Mouse (Mus musculus): ENCODE results near the gene Pcyt2. TPM values are rescaled to one million over a fixed set of nuclear protein-coding genes. Genes with fewer than 3 reads are reported as not detected.

Gene Pcyt2
- polyA plus RNA-seq, 1 experiment from 2014 or later: 143 TPM

DNA sequence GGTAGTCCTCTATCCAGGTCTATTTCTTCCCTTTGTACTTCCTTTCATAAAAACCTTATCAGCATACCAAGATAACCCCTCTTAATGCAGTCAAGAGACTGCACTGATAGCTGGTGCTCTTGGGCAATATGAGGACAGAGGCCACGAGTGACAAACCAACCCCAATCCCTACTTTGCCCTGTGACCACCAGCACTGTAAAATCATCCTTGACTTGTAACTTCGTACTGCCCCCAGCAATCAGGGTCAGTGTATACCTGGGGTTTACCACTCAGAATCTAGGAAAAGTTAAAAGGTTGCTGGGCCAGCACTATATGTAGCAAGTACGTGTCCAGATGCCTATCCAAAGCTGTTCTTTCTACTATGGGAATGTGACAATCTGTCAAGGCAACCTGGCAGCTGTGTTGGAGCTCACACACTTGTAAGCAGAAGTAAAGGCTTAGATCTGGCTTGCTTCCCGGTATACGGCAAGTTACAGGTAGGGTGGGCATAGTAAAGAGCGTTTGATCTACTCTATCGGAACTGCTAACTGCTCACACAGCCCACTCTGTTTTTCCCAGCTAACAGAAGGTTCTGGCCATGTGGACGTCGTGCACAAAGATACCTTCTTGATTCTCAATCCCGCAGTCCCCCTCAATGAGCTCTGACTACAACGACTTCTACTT, 45.9 kb downstream of the Pcyt2 start:
- Histone ChIP-seq H3K9me3 (no peaks in the 10 kb centered on the region), H3K27ac (peak overlapping the region; percentile 89), H3K4me3 (replicated peaks) (peak overlapping the region; percentile 98), H3K4me2 (peak overlapping the region; percentile 94), H3K4me1 (replicated peaks) (peaks cover 20% of the 10 kb centered on the region), H3K9ac (replicated peaks) (peak overlapping the region; percentile 97), H3K36me3 (peaks cover 48% of the 10 kb centered on the region), H3K27me3 (no peaks in the 10 kb centered on the region)
- WGBS: 12% methylated on average over 11 of the region's 11 CpGs
- no peak for ATAC-seq (ENCODE audit: insufficient number of reproducible peaks, insufficient read depth, low FRiP score, low TSS enrichment, low read depth)

- ATAC-seq (ENCODE audit: insufficient number of reproducible peaks, insufficient read depth, low FRiP score, low TSS enrichment, low read depth): no peak
- Histone ChIP-seq H3K4me3 (replicated peaks) (peak overlapping the region; percentile 98), H3K4me2 (peak overlapping the region; percentile 94), H3K27ac (no peak overlapping the region), H3K9ac (replicated peaks) (peak overlapping the region; percentile 97), H3K9me3 (no peaks in the 10 kb centered on the region), H3K27me3 (no peaks in the 10 kb centered on the region), H3K4me1 (replicated peaks) (peaks cover 20% of the 10 kb centered on the region), H3K36me3 (peaks cover 55% of the 10 kb centered on the region)
- WGBS: 76% methylated on average over 3 of the region's 3 CpGs
These were observed 46.6 kb downstream of the Pcyt2 start for GRCm38 (mm10) chr11:120571122-120571521.

GRCm38 (mm10) chr11:120568324-120568723, 49.4 kb downstream of the Pcyt2 start:
- H3K9ac ChIP-seq (replicated peaks): no peak overlapping the region
- H3K9me3 ChIP-seq: no peaks in the 10 kb centered on the region
- H3K27ac ChIP-seq: no peak overlapping the region
- peaks cover 83% of the 10 kb centered on the region for H3K36me3 ChIP-seq
- no peak overlapping the region for H3K4me3 ChIP-seq (replicated peaks)
- H3K4me2 ChIP-seq: no peak overlapping the region
- H3K27me3 ChIP-seq: no peaks in the 10 kb centered on the region
- H3K4me1 ChIP-seq (replicated peaks): peaks cover 13% of the 10 kb centered on the region
- no peak for ATAC-seq (ENCODE audit: insufficient number of reproducible peaks, insufficient read depth, low FRiP score, low TSS enrichment, low read depth)
- WGBS: 95% methylated on average over 6 of the region's 6 CpGs

- no peaks in the 10 kb centered on the region for H3K4me1 ChIP-seq (replicated peaks)
- WGBS: 87% methylated on average over 9 of the region's 9 CpGs
- no peak overlapping the region for H3K4me3 ChIP-seq (replicated peaks)
- H3K9me3 ChIP-seq: no peaks in the 10 kb centered on the region
- H3K4me2 ChIP-seq: no peak overlapping the region
- peaks cover 100% of the 10 kb centered on the region for H3K36me3 ChIP-seq
- no peak for ATAC-seq (ENCODE audit: insufficient number of reproducible peaks, insufficient read depth, low FRiP score, low TSS enrichment, low read depth)
- H3K27ac ChIP-seq: no peak overlapping the region
- H3K27me3 ChIP-seq: no peaks in the 10 kb centered on the region
- H3K9ac ChIP-seq (replicated peaks): no peak overlapping the region
These were observed 52.6 kb downstream of the Pcyt2 start for GRCm38 (mm10) chr11:120565114-120565513.

DNA sequence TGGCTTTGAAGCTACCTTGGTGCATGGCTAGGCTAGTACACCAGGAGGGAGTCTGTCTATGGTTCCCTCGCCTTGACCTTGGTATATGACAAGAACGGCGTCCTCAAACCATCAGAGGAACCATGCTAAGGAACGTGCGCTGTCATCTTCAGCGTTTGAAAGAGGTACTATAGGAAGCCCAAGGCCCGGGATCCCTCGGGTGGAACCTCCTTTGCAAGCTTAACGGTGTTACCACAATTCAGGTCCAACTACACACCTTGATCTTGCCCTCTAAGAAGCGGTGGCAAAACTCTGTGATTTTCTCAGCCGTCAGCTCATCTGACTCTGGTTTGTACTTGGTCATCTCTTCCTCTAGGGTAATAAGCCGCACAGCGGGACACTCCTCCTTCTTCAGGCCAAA, 54.8 kb downstream of the Pcyt2 start:
- H3K4me2 ChIP-seq: no peak overlapping the region
- H3K9ac ChIP-seq (replicated peaks): no peak overlapping the region
- H3K27ac ChIP-seq: no peak overlapping the region
- 95% methylated on average over 13 of the region's 13 CpGs for WGBS
- no peak for ATAC-seq (ENCODE audit: insufficient number of reproducible peaks, insufficient read depth, low FRiP score, low TSS enrichment, low read depth)
- H3K36me3 ChIP-seq: peaks cover 95% of the 10 kb centered on the region
- no peaks in the 10 kb centered on the region for H3K27me3 ChIP-seq
- H3K9me3 ChIP-seq: peaks cover 2% of the 10 kb centered on the region; the same call in 1 of the 2 replicates
- H3K4me1 ChIP-seq (replicated peaks): no peaks in the 10 kb centered on the region
- no peak overlapping the region for H3K4me3 ChIP-seq (replicated peaks)

DNA sequence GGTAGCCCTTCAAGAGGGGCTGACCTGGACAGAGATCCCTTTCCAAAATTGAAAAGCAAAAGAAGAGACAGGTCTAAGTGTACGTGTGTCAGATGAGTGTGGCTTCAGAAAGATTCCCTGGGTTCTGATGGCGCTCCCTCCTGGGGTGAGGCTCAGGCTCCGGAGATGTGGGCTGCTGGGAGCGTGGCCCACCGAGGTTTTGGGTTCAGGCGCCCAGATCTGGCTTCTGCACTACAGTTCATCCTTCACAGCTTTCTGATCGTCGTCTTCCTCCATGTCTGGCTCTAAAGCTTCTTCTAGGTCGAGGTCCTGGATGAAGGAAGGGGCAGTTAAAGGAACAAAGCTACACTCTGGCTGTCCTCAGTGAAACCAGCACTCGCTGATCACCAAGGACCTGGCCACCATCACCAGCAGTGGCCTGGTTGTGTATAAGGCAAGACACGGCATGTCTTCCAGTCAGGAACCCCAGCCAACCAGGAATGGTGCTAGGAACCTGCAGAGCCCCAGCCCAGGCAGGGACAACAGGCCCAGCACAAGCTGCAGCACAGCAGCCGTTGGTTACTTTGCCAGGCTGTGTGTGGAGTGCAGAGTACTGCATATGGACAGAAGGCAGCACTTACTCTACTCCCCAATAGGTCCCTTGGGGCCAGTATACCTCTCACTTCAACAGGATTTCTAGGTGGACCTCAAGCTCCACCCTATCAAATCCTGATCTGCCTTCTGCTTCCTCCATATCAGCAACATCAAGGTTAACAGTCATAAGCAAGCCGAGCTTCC, 56.6 kb downstream of the Pcyt2 start:
- Histone ChIP-seq H3K4me1 (replicated peaks) (no peaks in the 10 kb centered on the region), H3K27me3 (no peaks in the 10 kb centered on the region), H3K36me3 (peaks cover 77% of the 10 kb centered on the region), H3K9me3 (peaks cover 15% of the 10 kb centered on the region), H3K9ac (replicated peaks) (no peak overlapping the region), H3K4me3 (replicated peaks) (no peak overlapping the region), H3K4me2 (no peak overlapping the region), H3K27ac (no peak overlapping the region)
- ATAC-seq (ENCODE audit: insufficient number of reproducible peaks, insufficient read depth, low FRiP score, low TSS enrichment, low read depth): no peak
- WGBS: 93% methylated on average over 13 of the region's 13 CpGs

Small RNA genes within 50 kb of the gene (microRNA-seq; reads per million reads assigned to microRNA genes)
- gene Mir6936: 2.1 reads per million

Other genes starting within 250 kb of the Pcyt2 start
- gene Faap100, start 239.2 kb downstream of the Pcyt2 start, polyA plus RNA-seq (2016; fragmentation: Nextera tagmentation; extraction: Ambion mirVana): 38.0 and 40.0 TPM in 2 replicates
- 49.8 and 56.0 TPM in 2 replicates for gene Nploc4, start 180.2 kb downstream of the Pcyt2 start, polyA plus RNA-seq (2016; fragmentation: Nextera tagmentation; extraction: Ambion mirVana)
- gene Tspan10, start 175.3 kb downstream of the Pcyt2 start, polyA plus RNA-seq (2016; fragmentation: Nextera tagmentation; extraction: Ambion mirVana): not detected in 2 replicates
- gene Pde6g, start 164.4 kb downstream of the Pcyt2 start, polyA plus RNA-seq (2016; fragmentation: Nextera tagmentation; extraction: Ambion mirVana): 0.20 TPM in 1 of 2 replicates, not detected in the other
- 10.4 and 13.2 TPM in 2 replicates for gene Oxld1, start 159.9 kb downstream of the Pcyt2 start, polyA plus RNA-seq (2016; fragmentation: Nextera tagmentation; extraction: Ambion mirVana)
- 47.8 and 52.4 TPM in 2 replicates for gene Ccdc137, start 159.8 kb downstream of the Pcyt2 start, polyA plus RNA-seq (2016; fragmentation: Nextera tagmentation; extraction: Ambion mirVana)
- 58.5 and 58.9 TPM in 2 replicates for gene Arl16, start 150.3 kb downstream of the Pcyt2 start, polyA plus RNA-seq (2016; fragmentation: Nextera tagmentation; extraction: Ambion mirVana)
- gene Mrpl12, start 133.3 kb downstream of the Pcyt2 start, polyA plus RNA-seq (2016; fragmentation: Nextera tagmentation; extraction: Ambion mirVana): 135 and 139 TPM in 2 replicates
- 54.6 and 59.8 TPM in 2 replicates for gene Slc25a10, start 126.1 kb downstream of the Pcyt2 start, polyA plus RNA-seq (2016; fragmentation: Nextera tagmentation; extraction: Ambion mirVana)
- 3.8 and 4.0 TPM in 2 replicates for gene Gcgr, start 87.2 kb downstream of the Pcyt2 start, polyA plus RNA-seq (2016; fragmentation: Nextera tagmentation; extraction: Ambion mirVana)
- 221 and 229 TPM in 2 replicates for gene Mcrip1, start 68.2 kb downstream of the Pcyt2 start, polyA plus RNA-seq (2016; fragmentation: Nextera tagmentation; extraction: Ambion mirVana)
- not detected in 2 replicates for gene Ppp1r27, start 66.8 kb downstream of the Pcyt2 start, polyA plus RNA-seq (2016; fragmentation: Nextera tagmentation; extraction: Ambion mirVana)
- gene P4hb, start 44.7 kb downstream of the Pcyt2 start, polyA plus RNA-seq (2016; fragmentation: Nextera tagmentation; extraction: Ambion mirVana): 620 and 631 TPM in 2 replicates
- 484 and 518 TPM in 2 replicates for gene Arhgdia, start 36.3 kb downstream of the Pcyt2 start, polyA plus RNA-seq (2016; fragmentation: Nextera tagmentation; extraction: Ambion mirVana)
- gene Alyref, start 19.6 kb downstream of the Pcyt2 start, polyA plus RNA-seq (2016; fragmentation: Nextera tagmentation; extraction: Ambion mirVana): 671 and 778 TPM in 2 replicates
- 202 and 203 TPM in 2 replicates for gene Anapc11, start 19.5 kb downstream of the Pcyt2 start, polyA plus RNA-seq (2016; fragmentation: Nextera tagmentation; extraction: Ambion mirVana)
- gene Npb, start 9.5 kb downstream of the Pcyt2 start, polyA plus RNA-seq (2016; fragmentation: Nextera tagmentation; extraction: Ambion mirVana): 0.65 and 0.95 TPM in 2 replicates
- 29.5 and 29.9 TPM in 2 replicates for gene Sirt7, start 7.3 kb upstream of the Pcyt2 start, polyA plus RNA-seq (2016; fragmentation: Nextera tagmentation; extraction: Ambion mirVana)
- 28.8 and 29.9 TPM in 2 replicates for gene Mafg, start 15.7 kb upstream of the Pcyt2 start, polyA plus RNA-seq (2016; fragmentation: Nextera tagmentation; extraction: Ambion mirVana)
- 29.9 and 34.3 TPM in 2 replicates for gene Pycr1, start 25.8 kb upstream of the Pcyt2 start, polyA plus RNA-seq (2016; fragmentation: Nextera tagmentation; extraction: Ambion mirVana)
- 0.36 and 0.68 TPM in 2 replicates for gene Myadml2, start 30.2 kb upstream of the Pcyt2 start, polyA plus RNA-seq (2016; fragmentation: Nextera tagmentation; extraction: Ambion mirVana)
- 8.8 and 12.6 TPM in 2 replicates for gene Notum, start 43.2 kb upstream of the Pcyt2 start, polyA plus RNA-seq (2016; fragmentation: Nextera tagmentation; extraction: Ambion mirVana)
- 142 and 149 TPM in 2 replicates for gene Aspscr1, start 55.0 kb upstream of the Pcyt2 start, polyA plus RNA-seq (2016; fragmentation: Nextera tagmentation; extraction: Ambion mirVana)
- 131 and 138 TPM in 2 replicates for gene Cenpx, start 95.8 kb upstream of the Pcyt2 start, polyA plus RNA-seq (2016; fragmentation: Nextera tagmentation; extraction: Ambion mirVana)
- 77.9 and 78.4 TPM in 2 replicates for gene Lrrc45, start 96.0 kb upstream of the Pcyt2 start, polyA plus RNA-seq (2016; fragmentation: Nextera tagmentation; extraction: Ambion mirVana)
- gene Rac3, start 103.5 kb upstream of the Pcyt2 start, polyA plus RNA-seq (2016; fragmentation: Nextera tagmentation; extraction: Ambion mirVana): 48.5 and 51.2 TPM in 2 replicates
- gene Dcxr, start 109.3 kb upstream of the Pcyt2 start, polyA plus RNA-seq (2016; fragmentation: Nextera tagmentation; extraction: Ambion mirVana): 14.8 and 17.8 TPM in 2 replicates
- 4.6 and 7.2 TPM in 2 replicates for gene Cbr2, start 114.2 kb upstream of the Pcyt2 start, polyA plus RNA-seq (2016; fragmentation: Nextera tagmentation; extraction: Ambion mirVana)
- gene Hmga1b, start 144.9 kb upstream of the Pcyt2 start, polyA plus RNA-seq (2016; fragmentation: Nextera tagmentation; extraction: Ambion mirVana): 6.4 and 8.4 TPM in 2 replicates
- gene Rfng, start 166.3 kb upstream of the Pcyt2 start, polyA plus RNA-seq (2016; fragmentation: Nextera tagmentation; extraction: Ambion mirVana): 36.2 and 42.1 TPM in 2 replicates
- gene Gps1, start 166.3 kb upstream of the Pcyt2 start, polyA plus RNA-seq (2016; fragmentation: Nextera tagmentation; extraction: Ambion mirVana): 233 and 242 TPM in 2 replicates
- gene Dus1l, start 178.5 kb upstream of the Pcyt2 start, polyA plus RNA-seq (2016; fragmentation: Nextera tagmentation; extraction: Ambion mirVana): 73.4 and 77.6 TPM in 2 replicates
- 70.3 and 79.1 TPM in 2 replicates for gene Fasn, start 206.6 kb upstream of the Pcyt2 start, polyA plus RNA-seq (2016; fragmentation: Nextera tagmentation; extraction: Ambion mirVana)